In the genomic region with DNA sequence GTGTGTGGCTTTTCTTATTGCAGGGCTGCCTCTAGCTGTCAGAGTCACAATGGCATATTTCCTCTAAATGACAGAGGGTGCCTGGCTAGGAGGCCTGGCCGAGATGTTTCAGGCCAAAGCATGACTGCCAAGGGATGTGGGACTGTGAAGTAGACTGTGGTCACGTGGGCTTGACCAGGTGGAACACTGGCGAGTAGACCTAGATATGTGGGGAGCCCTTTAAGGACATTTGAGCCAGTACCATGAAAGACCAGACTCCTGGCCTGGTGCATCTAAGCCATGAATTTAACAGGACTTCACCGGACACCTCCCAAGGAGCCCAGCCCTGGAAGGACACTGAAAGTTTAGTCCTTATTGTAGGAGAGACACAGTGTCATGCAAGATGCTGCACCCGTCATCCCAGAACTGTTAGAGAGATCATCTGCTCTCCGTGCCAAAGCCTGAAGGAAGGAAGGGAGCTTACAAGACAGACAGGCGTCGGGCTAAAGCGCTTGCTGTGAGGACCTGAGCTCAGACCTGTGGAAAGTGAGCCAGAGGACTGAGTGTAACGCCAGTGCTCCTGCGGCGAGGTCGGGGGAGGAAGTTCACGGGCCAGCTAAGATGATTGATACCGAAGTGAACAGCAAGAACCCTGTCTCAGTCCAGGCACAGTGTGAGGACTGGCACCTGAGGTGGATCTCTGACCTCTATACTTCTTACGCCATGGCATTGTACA, we compare ENCODE assay signal across 14 mouse cellular contexts. TPM values are rescaled to one million over a fixed set of nuclear protein-coding genes. Genes with fewer than 3 reads are reported as not detected.
DNase-seq lines count a peak whose midpoint lies in the region; ATAC-seq and TF ChIP-seq lines count a peak whose summit lies in the region.
"Had no signal": no experiment of that assay in that cellular context is flagged by ENCODE, and none has a peak within 500 bp of the region (broad histone marks: within the 10 kb centered on the region; RNA-seq: fewer than 3 reads in every experiment).

No protein-coding gene starts in this region.

- peak overlapping the region; percentile 88; the same call in 1 of the 2 replicates for H3K4me2 ChIP-seq in heart, embryonic 15.5 days
- H3K4me2 ChIP-seq in heart, embryonic 12.5 days: no peak overlapping the region
- H3K4me2 ChIP-seq in midbrain, embryonic 16.5 days (ENCODE audit: low read length): peak overlapping the region; percentile 81
- H3K4me2 ChIP-seq in liver, embryonic 11.5 days: no peak overlapping the region
- H3K4me2 ChIP-seq: heart, embryonic 11.5 days had no signal

- peaks cover 33% of the 10 kb centered on the region for H3K4me1 ChIP-seq in heart, embryonic 15.5 days (replicated peaks)
- peaks cover 29% of the 10 kb centered on the region for H3K4me1 ChIP-seq in heart, embryonic 12.5 days (replicated peaks)
- peaks cover 4% of the 10 kb centered on the region; the same call in 1 of the 2 replicates for H3K4me1 ChIP-seq in cortical plate, adult 2 months (ENCODE audit: control insufficient read depth, insufficient read depth, low read length)
- peaks cover 16% of the 10 kb centered on the region for H3K4me1 ChIP-seq in midbrain, embryonic 16.5 days (ENCODE audit: control insufficient read depth, insufficient read depth, low read length)
- H3K4me1 ChIP-seq in liver, embryonic 11.5 days (replicated peaks; ENCODE audit: control insufficient read depth, insufficient read depth, low read length): peaks cover 18% of the 10 kb centered on the region

- peak; percentile 88 for DNase-seq in cerebellum, adult 11-12 months
- DNase-seq in frontal cortex, postnatal 10 days (ENCODE audit: low spot score in 2 of 2): no peak
- no peak for DNase-seq in spleen, postnatal 36 days (ENCODE audit: low spot score in 2 of 2)
- no peak for DNase-seq in liver, embryonic 11.5 days (ENCODE audit: low spot score)
- DNase-seq: lung, postnatal 14 days; right cerebral cortex, postnatal 14 days had no signal

- no peaks in the 10 kb centered on the region for H3K9me3 ChIP-seq in heart, embryonic 15.5 days (replicated peaks)
- no peaks in the 10 kb centered on the region for H3K9me3 ChIP-seq in heart, embryonic 12.5 days (replicated peaks)
- H3K9me3 ChIP-seq in midbrain, embryonic 16.5 days (replicated peaks; ENCODE audit: control insufficient read depth, low read length, poor library complexity, severe bottlenecking): no peaks in the 10 kb centered on the region
- no peaks in the 10 kb centered on the region for H3K9me3 ChIP-seq in liver, embryonic 11.5 days (ENCODE audit: control insufficient read depth, low read length)
- H3K9me3 ChIP-seq: intestine, embryonic 15.5 days had no signal

- TF ChIP-seq CTCF in cortical plate, adult 2 months (IDR thresholded peaks at IDR 0.05; ENCODE audit: extremely low read depth, insufficient read depth, low read length): no peak

- no peak for TF ChIP-seq POLR2A in cortical plate, adult 2 months (IDR thresholded peaks at IDR 0.05; ENCODE audit: extremely low read depth, insufficient read depth, low read length)

- H3K9ac ChIP-seq in heart, embryonic 15.5 days: no peak overlapping the region
- H3K9ac ChIP-seq in heart, embryonic 12.5 days: no peak overlapping the region
- no peak overlapping the region; the same call in 1 of the 2 replicates for H3K9ac ChIP-seq in midbrain, embryonic 16.5 days (ENCODE audit: low read depth, low read length)
- H3K9ac ChIP-seq in liver, embryonic 11.5 days (ENCODE audit: low read depth, low read length): no peak overlapping the region
- H3K9ac ChIP-seq: intestine, embryonic 15.5 days had no signal

- ATAC-seq in heart, embryonic 15.5 days (replicated peaks; ENCODE audit: insufficient number of reproducible peaks, insufficient read depth, low FRiP score, low read depth): no peak
- no peak for ATAC-seq in heart, embryonic 12.5 days (ENCODE audit: insufficient number of reproducible peaks, low FRiP score)
- ATAC-seq in midbrain, embryonic 16.5 days: no peak
- no peak for ATAC-seq in liver, embryonic 11.5 days (replicated peaks; ENCODE audit: low FRiP score)
- ATAC-seq: activated CD4-positive, CD25-positive, alpha-beta regulatory T cell, adult 4 months; intestine, embryonic 15.5 days had no signal

- H3K36me3 ChIP-seq in heart, embryonic 15.5 days: no peaks in the 10 kb centered on the region
- H3K36me3 ChIP-seq in heart, embryonic 12.5 days: no peaks in the 10 kb centered on the region
- H3K36me3 ChIP-seq in midbrain, embryonic 16.5 days (ENCODE audit: control insufficient read depth, insufficient read depth, low read length): no peaks in the 10 kb centered on the region
- no peaks in the 10 kb centered on the region for H3K36me3 ChIP-seq in liver, embryonic 11.5 days (ENCODE audit: control insufficient read depth, insufficient read depth, low read length)
- H3K36me3 ChIP-seq: intestine, embryonic 15.5 days had no signal

- no peaks in the 10 kb centered on the region for H3K27me3 ChIP-seq in heart, embryonic 15.5 days
- H3K27me3 ChIP-seq in heart, embryonic 12.5 days (replicated peaks): peaks cover 15% of the 10 kb centered on the region
- no peaks in the 10 kb centered on the region for H3K27me3 ChIP-seq in midbrain, embryonic 16.5 days (ENCODE audit: control insufficient read depth, insufficient read depth, low read depth, low read length)
- H3K27me3 ChIP-seq in liver, embryonic 11.5 days (replicated peaks; ENCODE audit: control insufficient read depth, insufficient read depth, low read length): peaks cover 12% of the 10 kb centered on the region
- H3K27me3 ChIP-seq: CH12.LX had no signal

- no peak overlapping the region for H3K4me3 ChIP-seq in heart, embryonic 15.5 days
- no peak overlapping the region for H3K4me3 ChIP-seq in heart, embryonic 12.5 days
- peak overlapping the region; percentile 7; the same call in 1 of the 2 replicates for H3K4me3 ChIP-seq in cortical plate, adult 2 months (ENCODE audit: insufficient read depth, low read length)
- H3K4me3 ChIP-seq in midbrain, embryonic 16.5 days (ENCODE audit: low read depth, low read length): no peak overlapping the region
- H3K4me3 ChIP-seq in liver, embryonic 11.5 days (ENCODE audit: low read depth, low read length): no peak overlapping the region

- 85% methylated on average over 16 of the region's 16 CpGs for WGBS in heart, embryonic 15.5 days
- WGBS in heart, embryonic 12.5 days: 80% methylated on average over 16 of the region's 16 CpGs
- 90% methylated on average over 16 of the region's 16 CpGs for WGBS in midbrain, embryonic 16.5 days
- WGBS in liver, embryonic 11.5 days: 79% methylated on average over 16 of the region's 16 CpGs

- no peak overlapping the region for H3K27ac ChIP-seq in heart, embryonic 15.5 days
- no peak overlapping the region for H3K27ac ChIP-seq in heart, embryonic 12.5 days (ENCODE audit: poor library complexity, severe bottlenecking)
- no peak overlapping the region for H3K27ac ChIP-seq in cortical plate, adult 2 months (ENCODE audit: insufficient read depth, low read length)
- H3K27ac ChIP-seq in midbrain, embryonic 16.5 days (ENCODE audit: low read length): no peak overlapping the region
- H3K27ac ChIP-seq in liver, embryonic 11.5 days (ENCODE audit: low read depth, low read length): no peak overlapping the region
- H3K27ac ChIP-seq: intestine, embryonic 15.5 days had no signal

RNA-seq across cellular contexts. Expression of a gene that starts 2.2 kb away (rescaled TPM):
- polyA plus RNA-seq in heart, embryonic 15.5 days (2015; fragmentation: Nextera tagmentation; extraction: Ambion mirVana): 58.4 and 73.4 TPM in 2 replicates
- 63.4 and 64.6 TPM in 2 replicates for polyA plus RNA-seq in heart, embryonic 12.5 days (2016; fragmentation: Nextera tagmentation; extraction: Ambion mirVana)
- polyA plus RNA-seq in cortical plate, adult 2 months (2012; rRNA removed): 333 and 334 TPM in 2 replicates
- 437 and 480 TPM in 2 replicates for polyA plus RNA-seq in midbrain, embryonic 16.5 days (2015; fragmentation: Nextera tagmentation; extraction: Ambion mirVana)
- 50.0 and 51.1 TPM in 2 replicates for polyA plus RNA-seq in liver, embryonic 11.5 days (2014; fragmentation: Nextera tagmentation; extraction: Ambion mirVana)

RNA-seq across cellular contexts. Expression of a gene that starts 21.4 kb away (rescaled TPM):
- polyA plus RNA-seq in heart, embryonic 15.5 days (2015; fragmentation: Nextera tagmentation; extraction: Ambion mirVana): 0.23 TPM in 1 of 2 replicates, not detected in the other
- polyA plus RNA-seq in heart, embryonic 12.5 days (2016; fragmentation: Nextera tagmentation; extraction: Ambion mirVana): not detected in 2 replicates
- polyA plus RNA-seq in cortical plate, adult 2 months (2012; rRNA removed): not detected in 2 replicates
- polyA plus RNA-seq in midbrain, embryonic 16.5 days (2015; fragmentation: Nextera tagmentation; extraction: Ambion mirVana): not detected in 2 replicates
- not detected in 2 replicates for polyA plus RNA-seq in liver, embryonic 11.5 days (2014; fragmentation: Nextera tagmentation; extraction: Ambion mirVana)
- polyA plus RNA-seq: activated CD4-positive, CD25-positive, alpha-beta regulatory T cell, adult 4 months had no signal

RNA-seq across cellular contexts. Expression of a gene that starts 27.9 kb away (rescaled TPM):
- polyA plus RNA-seq in heart, embryonic 15.5 days (2015; fragmentation: Nextera tagmentation; extraction: Ambion mirVana): 0.93 and 2.1 TPM in 2 replicates
- polyA plus RNA-seq in heart, embryonic 12.5 days (2016; fragmentation: Nextera tagmentation; extraction: Ambion mirVana): 1.3 and 1.6 TPM in 2 replicates
- polyA plus RNA-seq in cortical plate, adult 2 months (2012; rRNA removed): 1.8 and 2.6 TPM in 2 replicates
- 0.14 and 0.25 TPM in 2 replicates for polyA plus RNA-seq in midbrain, embryonic 16.5 days (2015; fragmentation: Nextera tagmentation; extraction: Ambion mirVana)
- 4.1 and 5.3 TPM in 2 replicates for polyA plus RNA-seq in liver, embryonic 11.5 days (2014; fragmentation: Nextera tagmentation; extraction: Ambion mirVana)

Comparison
In these comparisons a context has a peak if more than half of its experiments do, and no peak if none do; other contexts are left out.
1. H3K4me2 ChIP-seq: peak in heart, embryonic 15.5 days (single experiment) and midbrain, embryonic 16.5 days (single experiment); none in heart, embryonic 12.5 days (single experiment) and liver, embryonic 11.5 days (single experiment).